Mouse (Mus musculus): ENCODE data around the gene Rab1a. TPM values are rescaled to one million over a fixed set of nuclear protein-coding genes. Genes with fewer than 3 reads are reported as not detected.

Gene Rab1a
- total and polyA plus RNA-seq, 2 experiments from 2014 or later, result 112 to 300 TPM

DNA sequence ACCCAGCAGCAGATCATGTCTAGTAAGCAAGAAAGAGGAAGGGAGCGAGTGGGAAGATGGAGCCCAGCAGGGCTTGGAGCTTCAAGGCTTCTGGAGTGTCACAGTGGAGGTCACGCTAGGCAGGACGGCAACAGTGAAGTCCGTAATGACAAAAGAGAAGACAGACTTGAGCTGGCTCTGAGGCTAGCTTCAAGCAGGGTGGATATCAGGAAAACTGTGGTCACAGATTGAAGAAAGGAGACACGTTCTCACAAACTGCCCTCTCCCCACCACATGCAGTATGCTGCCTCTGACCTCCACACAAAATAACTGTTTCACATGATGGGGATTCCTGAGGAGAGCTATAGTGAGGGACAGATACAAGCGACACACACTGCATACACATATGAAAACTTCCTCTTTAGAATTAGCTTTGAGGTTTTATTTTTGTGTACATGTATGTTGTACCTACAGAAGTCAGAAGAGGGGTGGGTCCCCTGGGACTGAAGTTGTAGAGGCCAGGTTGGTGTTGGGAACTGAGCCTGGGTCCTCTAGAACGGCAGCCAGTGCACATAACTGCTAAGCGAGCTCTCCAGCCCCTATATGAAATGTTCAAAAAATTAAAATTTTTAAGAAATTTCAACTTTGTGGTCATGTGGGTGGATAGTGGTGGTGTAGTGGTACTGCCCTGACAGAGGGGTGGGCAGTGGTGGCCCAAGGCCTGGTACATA lies 46.1 kb downstream of the Rab1a start:
- H3K4me3 ChIP-seq (ENCODE audit: low read depth, low read length), result no peak overlapping the region
- peaks cover 9% of the 10 kb centered on the region; the same call in 1 of the 2 replicates for H3K4me1 ChIP-seq (ENCODE audit: insufficient read depth, low read length)
- no peak for ATAC-seq (ENCODE audit: low FRiP score)
- DNase-seq (ENCODE audit: low spot score), result no peak
- no peak overlapping the region; the same call in 1 of the 2 replicates for H3K4me2 ChIP-seq (ENCODE audit: low read depth, low read length, poor library complexity, severe bottlenecking)
- no peaks in the 10 kb centered on the region for H3K9me3 ChIP-seq (ENCODE audit: low read length)
- H3K9ac ChIP-seq (replicated peaks; ENCODE audit: low read length, poor library complexity, severe bottlenecking), result no peak overlapping the region
- no peaks in the 10 kb centered on the region for H3K36me3 ChIP-seq (ENCODE audit: insufficient read depth, low read length)
- no peak overlapping the region for H3K27ac ChIP-seq (ENCODE audit: low read depth, low read length)
- no peak for TF ChIP-seq CTCF (IDR thresholded peaks at IDR 0.05)
- no peaks in the 10 kb centered on the region for H3K27me3 ChIP-seq (ENCODE audit: insufficient read depth, low read length)
- 57% methylated on average over 8 of the region's 8 CpGs for WGBS

GRCm38 (mm10) chr11:20248277-20248676 lies 47.0 kb downstream of the Rab1a start:
- no peaks in the 10 kb centered on the region for H3K27me3 ChIP-seq (ENCODE audit: insufficient read depth, low read length)
- H3K9ac ChIP-seq (replicated peaks; ENCODE audit: low read length, poor library complexity, severe bottlenecking), result peak overlapping the region; percentile 88; the same call in 1 of the 2 replicates
- no peak for ATAC-seq (ENCODE audit: low FRiP score)
- H3K4me3 ChIP-seq (ENCODE audit: low read depth, low read length), result peak overlapping the region; percentile 94
- H3K4me1 ChIP-seq (ENCODE audit: insufficient read depth, low read length), result peaks cover 9% of the 10 kb centered on the region; the same call in 1 of the 2 replicates
- DNase-seq (ENCODE audit: low spot score), result no peak
- no peak for TF ChIP-seq CTCF (IDR thresholded peaks at IDR 0.05)
- peak overlapping the region; percentile 97 for H3K4me2 ChIP-seq (ENCODE audit: low read depth, low read length, poor library complexity, severe bottlenecking)
- H3K27ac ChIP-seq (ENCODE audit: low read depth, low read length), result peak overlapping the region; percentile 88; the same call in 1 of the 2 replicates
- no peaks in the 10 kb centered on the region for H3K36me3 ChIP-seq (ENCODE audit: insufficient read depth, low read length)
- WGBS, result 15% methylated on average over 4 of the region's 4 CpGs
- no peaks in the 10 kb centered on the region for H3K9me3 ChIP-seq (ENCODE audit: low read length)

GRCm38 (mm10) chr11:20248840-20249239 lies 47.6 kb downstream of the Rab1a start:
- Histone ChIP-seq H3K4me2 (ENCODE audit: low read depth, low read length, poor library complexity, severe bottlenecking) (peak overlapping the region; percentile 97), H3K9ac (replicated peaks; ENCODE audit: low read length, poor library complexity, severe bottlenecking) (peak overlapping the region; percentile 88), H3K27ac (ENCODE audit: low read depth, low read length) (peak overlapping the region; percentile 88), H3K36me3 (ENCODE audit: insufficient read depth, low read length) (no peaks in the 10 kb centered on the region), H3K4me1 (ENCODE audit: insufficient read depth, low read length) (peaks cover 9% of the 10 kb centered on the region; the same call in 1 of the 2 replicates), H3K4me3 (ENCODE audit: low read depth, low read length) (peak overlapping the region; percentile 94), H3K27me3 (ENCODE audit: insufficient read depth, low read length) (no peaks in the 10 kb centered on the region), H3K9me3 (ENCODE audit: low read length) (no peaks in the 10 kb centered on the region)
- ATAC-seq (ENCODE audit: low FRiP score) (peak; percentile 78), DNase-seq (ENCODE audit: low spot score) (peak; percentile 30)
- WGBS, result under 1% methylated on average over 38 of the region's 39 CpGs
- no peak for TF ChIP-seq CTCF (IDR thresholded peaks at IDR 0.05)

DNA sequence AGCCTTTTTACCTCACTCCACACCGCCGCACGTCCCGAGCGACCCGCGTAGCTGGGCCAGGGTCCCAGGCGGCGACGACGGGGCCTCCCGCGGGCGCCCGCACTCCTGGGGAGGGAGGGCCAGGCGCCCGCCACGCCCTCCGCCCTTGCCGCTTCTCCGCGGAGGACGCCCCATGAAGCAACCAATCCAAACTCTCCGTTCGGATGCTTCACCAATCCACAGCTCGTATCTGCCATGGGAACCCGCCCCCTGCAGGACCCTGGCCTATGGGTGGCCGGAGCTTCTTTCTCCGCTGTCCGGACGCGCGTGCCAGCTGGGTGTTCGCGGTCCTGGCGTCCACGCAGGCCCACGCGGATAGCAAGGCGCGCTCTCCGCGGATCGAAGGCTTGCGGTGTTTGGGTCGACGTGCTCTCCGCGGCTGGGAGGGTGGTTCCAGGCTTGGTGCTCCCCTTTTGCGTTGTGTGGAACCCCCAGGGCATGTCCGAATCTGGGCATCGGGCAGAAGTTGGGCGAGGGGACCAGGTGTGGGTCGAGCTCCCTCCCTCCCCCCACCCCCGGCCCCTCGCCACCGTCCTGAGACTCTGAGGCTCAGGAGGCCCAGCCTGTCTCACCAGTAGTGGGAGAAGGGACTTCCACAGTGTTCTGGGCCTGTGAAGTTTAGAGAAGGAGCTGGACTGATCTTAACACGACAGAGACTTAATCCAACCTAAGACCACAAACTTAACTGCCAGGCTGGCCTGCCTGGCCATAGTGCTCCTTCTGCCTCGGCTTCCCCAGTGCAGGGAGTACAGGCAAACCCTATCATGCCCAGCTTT lies 48.3 kb downstream of the Rab1a start, which contains the start of gene Cep68:
Cep68 (minus strand) TSS at position 134 of the 815 bp plus-strand sequence.
- peak; percentile 99 for ATAC-seq (ENCODE audit: low FRiP score)
- Histone ChIP-seq H3K36me3 (ENCODE audit: insufficient read depth, low read length) (no peaks in the 10 kb centered on the region), H3K9me3 (ENCODE audit: low read length) (no peaks in the 10 kb centered on the region), H3K4me3 (ENCODE audit: low read depth, low read length) (peak within 1 kb of the TSS; percentile 94), H3K27ac (ENCODE audit: low read depth, low read length) (peak within 1 kb of the TSS; percentile 88), H3K4me1 (ENCODE audit: insufficient read depth, low read length) (peaks cover 9% of the 10 kb centered on the region; the same call in 1 of the 2 replicates), H3K4me2 (ENCODE audit: low read depth, low read length, poor library complexity, severe bottlenecking) (peak within 1 kb of the TSS; percentile 97), H3K27me3 (ENCODE audit: insufficient read depth, low read length) (no peaks in the 10 kb centered on the region), H3K9ac (replicated peaks; ENCODE audit: low read length, poor library complexity, severe bottlenecking) (peak within 1 kb of the TSS; percentile 88)
- under 1% methylated on average over 48 of the region's 59 CpGs for WGBS
- DNase-seq (ENCODE audit: low spot score), result peak; percentile 98
- peak; percentile 52 for TF ChIP-seq CTCF (IDR thresholded peaks at IDR 0.05)

DNA sequence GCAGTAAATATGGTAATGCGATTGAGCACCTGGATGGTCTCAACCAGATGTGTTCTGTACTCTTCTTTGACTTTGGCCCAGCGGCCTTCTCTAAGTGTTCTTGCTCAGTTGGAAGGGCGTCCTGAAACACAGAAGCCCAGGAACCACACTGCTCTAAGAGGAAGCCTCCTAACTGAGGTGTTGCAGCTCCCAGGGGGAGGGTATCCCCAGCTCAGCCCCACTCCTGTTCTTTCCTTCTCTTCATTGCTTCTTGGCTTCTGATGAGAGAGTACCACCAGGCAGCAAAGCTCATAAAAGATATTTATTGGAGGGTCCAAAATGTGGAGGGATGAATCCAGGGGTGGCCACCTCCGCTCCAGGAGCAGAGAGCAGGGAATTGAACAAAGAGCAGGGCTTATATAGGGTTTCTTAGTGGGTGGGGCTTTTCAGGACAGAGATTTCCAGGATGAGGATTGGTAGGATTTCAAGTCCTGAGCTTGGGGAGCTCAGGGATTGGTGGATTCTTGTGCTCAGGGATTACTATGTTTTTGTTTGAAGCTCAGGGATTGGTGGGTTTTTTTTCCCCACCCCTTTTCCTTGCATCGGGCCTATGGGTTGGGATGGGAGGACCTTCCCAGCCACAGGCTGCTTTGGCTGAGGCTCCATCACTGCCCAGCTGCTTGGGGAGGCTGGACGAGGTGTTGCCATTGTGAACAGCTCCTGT lies 49.4 kb downstream of the Rab1a start:
- TF ChIP-seq CTCF (IDR thresholded peaks at IDR 0.05), result no peak
- no peaks in the 10 kb centered on the region for H3K36me3 ChIP-seq (ENCODE audit: insufficient read depth, low read length)
- WGBS, result 89% methylated on average over 6 of the region's 6 CpGs
- no peaks in the 10 kb centered on the region for H3K27me3 ChIP-seq (ENCODE audit: insufficient read depth, low read length)
- H3K4me2 ChIP-seq (ENCODE audit: low read depth, low read length, poor library complexity, severe bottlenecking), result no peak overlapping the region
- DNase-seq (ENCODE audit: low spot score), result no peak
- no peak overlapping the region for H3K9ac ChIP-seq (replicated peaks; ENCODE audit: low read length, poor library complexity, severe bottlenecking)
- H3K27ac ChIP-seq (ENCODE audit: low read depth, low read length), result no peak overlapping the region
- ATAC-seq (ENCODE audit: low FRiP score), result no peak
- no peak overlapping the region for H3K4me3 ChIP-seq (ENCODE audit: low read depth, low read length)
- H3K4me1 ChIP-seq (ENCODE audit: insufficient read depth, low read length), result peaks cover 9% of the 10 kb centered on the region; the same call in 1 of the 2 replicates
- no peaks in the 10 kb centered on the region for H3K9me3 ChIP-seq (ENCODE audit: low read length)

Data from midbrain, postnatal 0 days (tissue).